Mouse (Mus musculus) heart, embryonic 13.5 days (tissue): ENCODE data around the gene Smad3. TPM values are rescaled to one million over a fixed set of nuclear protein-coding genes. Genes with fewer than 3 reads are reported as not detected.
A peak's percentile ranks its signal among the peaks of the same experiment; 100 is the strongest.

Experiments used
- ATAC-seq: fragments of 200-750 bp; cut with Nextera tagmentation; 2 replicates; pipeline ENCODE4 v1.8.0; 2017; ENCODE audit warnings: moderate TSS enrichment; ENCODE audit not compliant: insufficient number of reproducible peaks, low FRiP score, low TSS enrichment; ENCODE audit errors: extremely low read depth
- H3K27ac ChIP-seq: fragments of 300-500 bp; sonication (generic); replicated peaks from 2 replicates; pipeline ENCODE4 v1.5.1; 2015; ENCODE audit warnings: moderate library complexity, mild to moderate bottlenecking, inconsistent platforms
- H3K27me3 ChIP-seq: fragments of 300-500 bp; sonication (generic); replicated peaks from 2 replicates; pipeline ENCODE4 v1.6.1; 2015; ENCODE audit warnings: mild to moderate bottlenecking, inconsistent platforms
- H3K36me3 ChIP-seq: fragments of 300-500 bp; sonication (generic); 2 replicates; pipeline ENCODE4 v1.6.1; 2015; ENCODE audit warnings: mild to moderate bottlenecking, inconsistent platforms
- H3K4me1 ChIP-seq: fragments of 300-500 bp; sonication (generic); 2 replicates; pipeline ENCODE4 v1.6.1; 2015; ENCODE audit warnings: inconsistent platforms
- H3K4me2 ChIP-seq: fragments of 300-500 bp; sonication (generic); 2 replicates; pipeline ENCODE4 v1.6.1; 2015; ENCODE audit warnings: inconsistent platforms, mild to moderate bottlenecking, moderate library complexity
- H3K4me3 ChIP-seq: fragments of 300-500 bp; sonication (generic); 2 replicates; pipeline ENCODE4 v1.5.1; 2015; ENCODE audit warnings: moderate library complexity, mild to moderate bottlenecking, inconsistent platforms
- H3K9ac ChIP-seq: fragments of 300-500 bp; sonication (generic); 2 replicates; pipeline ENCODE4 v1.6.1; 2015; ENCODE audit warnings: inconsistent platforms, mild to moderate bottlenecking, moderate library complexity
- H3K9me3 ChIP-seq: fragments of 300-500 bp; sonication (generic); 2 replicates; pipeline ENCODE4 v1.6.1; 2016; ENCODE audit warnings: inconsistent platforms
- WGBS: fragments of 180-500 bp; shearing (Covaris S2); methylation state at CpG from one replicate; pipeline ENCODE4 v1.1.7; 2015; ENCODE audit warnings: mixed read lengths; 5-methylcytosine and 5-hydroxymethylcytosine counted together
- polyA plus RNA-seq: library from polyadenylated mRNA; unstranded; fragments of >200 nt; fragmentation: Nextera tagmentation; extraction: Ambion mirVana; gene quantifications from 2 replicates; pipeline ENCODE4 v1.2.1, GENCODE M21; 2015

Smad3 gene
- polyA plus RNA-seq, 1 experiment from 2014 or later, result 11.3 TPM

- Histone ChIP-seq H3K27me3 (no peaks in the 10 kb centered on the region), H3K4me1 (peaks cover 10% of the 10 kb centered on the region), H3K27ac (peak overlapping the region; percentile 36; the same call in 1 of the 2 replicates), H3K36me3 (peaks cover 87% of the 10 kb centered on the region), H3K4me3 (no peak overlapping the region), H3K4me2 (no peak overlapping the region), H3K9me3 (no peaks in the 10 kb centered on the region), H3K9ac (no peak overlapping the region)
- 86% methylated on average over 4 of the region's 4 CpGs for WGBS
- ATAC-seq, result no peak
Measured at GRCm38 (mm10) chr9:63641983-63642646, 115.7 kb downstream of the Smad3 start.

GRCm38 (mm10) chr9:63636113-63636512 lies 121.7 kb downstream of the Smad3 start:
- Histone ChIP-seq H3K9ac (no peak overlapping the region), H3K4me1 (0 out of 2 replicates have a peak, but pooled peaks cover 4% of the 10 kb centered on the region), H3K36me3 (peaks cover 73% of the 10 kb centered on the region), H3K9me3 (no peaks in the 10 kb centered on the region), H3K27me3 (no peaks in the 10 kb centered on the region), H3K4me3 (no peak overlapping the region), H3K27ac (no peak overlapping the region), H3K4me2 (no peak overlapping the region)
- WGBS, result 73% methylated on average over 7 of the region's 7 CpGs
- no peak for ATAC-seq

GRCm38 (mm10) chr9:63633334-63633733 lies 124.5 kb downstream of the Smad3 start:
- no peaks in the 10 kb centered on the region for H3K27me3 ChIP-seq
- peaks cover 77% of the 10 kb centered on the region for H3K36me3 ChIP-seq
- ATAC-seq, result no peak
- no peak overlapping the region for H3K4me3 ChIP-seq
- no peaks in the 10 kb centered on the region for H3K9me3 ChIP-seq
- H3K4me1 ChIP-seq, result 0 out of 2 replicates have a peak, but pooled peaks cover 4% of the 10 kb centered on the region
- no peak overlapping the region for H3K27ac ChIP-seq
- 78% methylated on average over 7 of the region's 7 CpGs for WGBS
- no peak overlapping the region for H3K9ac ChIP-seq
- H3K4me2 ChIP-seq, result no peak overlapping the region

- H3K9me3 ChIP-seq, result no peaks in the 10 kb centered on the region
- WGBS, result 84% methylated on average over 11 of the region's 11 CpGs
- no peak overlapping the region for H3K27ac ChIP-seq
- H3K36me3 ChIP-seq, result peaks cover 77% of the 10 kb centered on the region
- 0 out of 2 replicates have a peak, but pooled peaks cover 4% of the 10 kb centered on the region for H3K4me1 ChIP-seq
- no peak overlapping the region for H3K4me2 ChIP-seq
- H3K27me3 ChIP-seq, result no peaks in the 10 kb centered on the region
- H3K9ac ChIP-seq, result no peak overlapping the region
- H3K4me3 ChIP-seq, result no peak overlapping the region
- ATAC-seq, result no peak
Measured at GRCm38 (mm10) chr9:63632924-63633323, 124.9 kb downstream of the Smad3 start.

DNA sequence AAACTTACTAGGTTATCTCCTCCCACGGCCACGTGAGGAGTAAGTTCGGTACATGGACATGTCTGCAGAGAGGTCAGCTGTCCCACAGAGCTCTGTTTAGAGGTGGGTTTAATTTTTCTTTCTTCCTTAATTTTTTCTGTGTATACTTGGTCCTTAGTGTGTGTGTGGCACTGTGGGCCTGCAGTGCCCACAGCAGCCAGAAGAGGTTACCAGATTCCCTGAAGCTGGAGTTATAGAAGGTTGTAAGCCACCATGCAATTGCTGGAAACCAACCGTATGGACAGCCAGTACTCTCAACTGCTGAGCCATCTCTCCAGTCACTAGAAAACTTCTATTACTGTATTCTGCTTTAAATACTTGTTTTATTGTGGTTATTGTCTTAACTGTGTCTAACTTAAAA lies 125.7 kb downstream of the Smad3 start:
- Histone ChIP-seq H3K4me1 (0 out of 2 replicates have a peak, but pooled peaks cover 4% of the 10 kb centered on the region), H3K36me3 (peaks cover 75% of the 10 kb centered on the region), H3K27ac (no peak overlapping the region), H3K4me2 (no peak overlapping the region), H3K4me3 (no peak overlapping the region), H3K9ac (no peak overlapping the region), H3K27me3 (no peaks in the 10 kb centered on the region), H3K9me3 (no peaks in the 10 kb centered on the region)
- no peak for ATAC-seq
- WGBS, result 95% methylated on average over 4 of the region's 4 CpGs

DNA sequence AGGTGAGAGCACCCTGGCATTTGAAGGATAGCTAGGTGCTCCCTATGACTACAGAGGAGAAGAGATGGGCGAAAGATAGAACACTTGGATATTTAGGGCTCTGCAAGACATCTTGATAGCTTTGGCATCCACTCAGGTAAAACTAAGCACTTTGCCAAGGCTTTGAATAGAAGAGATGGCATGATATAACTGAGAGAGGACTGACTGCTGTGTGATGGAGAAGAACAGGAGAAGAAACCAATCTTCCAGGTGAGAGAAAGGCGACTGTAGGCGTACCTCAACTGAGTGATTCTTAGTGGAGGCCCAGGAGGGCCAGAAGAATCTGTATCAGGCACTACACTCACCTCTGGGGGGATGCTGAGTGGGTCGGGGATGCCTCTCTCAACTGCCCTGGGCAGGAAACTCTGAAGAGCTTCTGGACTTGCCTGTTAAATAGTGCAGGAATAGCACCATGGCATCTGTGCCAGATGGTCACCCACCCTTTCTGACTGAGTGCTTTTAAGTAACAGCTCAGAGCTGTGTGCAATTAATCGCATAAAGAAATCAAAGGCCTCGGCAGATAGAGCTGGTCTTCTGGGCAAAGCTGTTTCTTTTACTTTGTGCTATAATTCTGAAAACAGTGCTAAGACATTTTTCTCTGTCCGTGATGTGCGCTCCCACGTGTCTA lies 132.6 kb downstream of the Smad3 start:
- Histone ChIP-seq H3K4me2 (no peak overlapping the region), H3K4me1 (no peaks in the 10 kb centered on the region), H3K27me3 (no peaks in the 10 kb centered on the region), H3K36me3 (peaks cover 71% of the 10 kb centered on the region), H3K27ac (no peak overlapping the region), H3K4me3 (no peak overlapping the region), H3K9ac (no peak overlapping the region), H3K9me3 (no peaks in the 10 kb centered on the region)
- ATAC-seq, result no peak
- 89% methylated on average over 9 of the region's 9 CpGs for WGBS

- Histone ChIP-seq H3K9ac (no peak overlapping the region), H3K36me3 (peaks cover 71% of the 10 kb centered on the region), H3K27me3 (no peaks in the 10 kb centered on the region), H3K4me3 (no peak overlapping the region), H3K27ac (no peak overlapping the region), H3K4me1 (no peaks in the 10 kb centered on the region), H3K4me2 (no peak overlapping the region), H3K9me3 (no peaks in the 10 kb centered on the region)
- no peak for ATAC-seq
- WGBS, result 88% methylated on average over 15 of the region's 15 CpGs
Measured at GRCm38 (mm10) chr9:63623895-63624569, 133.8 kb downstream of the Smad3 start.

DNA sequence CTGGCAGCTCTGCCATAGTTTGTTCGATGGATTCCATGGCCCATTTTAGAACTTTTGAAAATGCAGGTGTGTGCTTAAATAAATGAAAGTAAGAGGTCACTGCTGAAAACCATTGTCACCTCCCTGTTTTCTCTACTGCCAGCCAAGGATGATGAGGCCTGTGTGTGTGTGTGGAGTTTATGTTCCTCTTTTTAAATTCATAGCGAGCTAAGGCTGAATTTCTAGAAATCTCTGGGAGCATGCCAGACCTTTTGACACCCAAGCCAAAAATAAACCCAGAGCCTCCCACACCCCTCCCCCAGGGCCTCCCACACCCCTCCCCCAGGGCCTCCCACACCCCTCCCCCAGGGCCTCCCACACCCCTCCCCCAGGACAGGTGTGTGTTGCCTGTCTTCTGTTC lies 139.8 kb downstream of the Smad3 start:
- no peak for ATAC-seq

GRCm38 (mm10) chr9:63614018-63614985 lies 143.5 kb downstream of the Smad3 start:
- H3K9me3 ChIP-seq, result no peaks in the 10 kb centered on the region
- H3K27me3 ChIP-seq, result no peaks in the 10 kb centered on the region
- H3K9ac ChIP-seq, result no peak overlapping the region
- peaks cover 46% of the 10 kb centered on the region for H3K4me1 ChIP-seq
- peaks cover 28% of the 10 kb centered on the region for H3K36me3 ChIP-seq
- no peak overlapping the region for H3K4me2 ChIP-seq
- no peak overlapping the region for H3K27ac ChIP-seq
- H3K4me3 ChIP-seq, result no peak overlapping the region
- 85% methylated on average over 11 of the region's 11 CpGs for WGBS
- no peak for ATAC-seq

More for the DNA sequence above, 139.8 kb downstream of the Smad3 start:
- Histone ChIP-seq H3K36me3 (peaks cover 62% of the 10 kb centered on the region), H3K4me1 (peaks cover 13% of the 10 kb centered on the region), H3K4me2 (no peak overlapping the region), H3K27me3 (no peaks in the 10 kb centered on the region), H3K27ac (no peak overlapping the region), H3K4me3 (no peak overlapping the region), H3K9ac (no peak overlapping the region), H3K9me3 (no peaks in the 10 kb centered on the region)
- WGBS, result 82% methylated on average over 2 of the region's 2 CpGs

DNA sequence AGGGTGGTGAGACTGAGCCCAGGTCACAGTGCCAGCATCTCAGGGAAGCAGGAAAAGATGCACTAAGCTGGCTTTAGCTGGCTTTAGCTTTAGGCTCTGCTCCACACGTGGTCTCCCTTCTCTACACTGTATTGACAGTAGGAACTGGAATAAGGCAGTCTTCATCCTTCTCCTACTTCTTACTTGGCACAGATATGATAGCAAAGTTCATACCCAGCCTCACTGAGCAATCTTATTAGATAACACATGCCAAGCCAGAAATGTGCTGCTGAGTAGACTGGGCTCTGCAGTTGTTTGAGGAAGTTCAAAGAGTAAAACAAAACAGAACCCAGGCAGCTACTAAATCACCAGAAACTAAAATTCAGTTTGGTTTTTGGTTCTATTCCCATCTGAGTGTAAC lies 144.2 kb downstream of the Smad3 start:
- Histone ChIP-seq H3K27ac (no peak overlapping the region), H3K4me2 (0 out of 2 replicates have a peak overlapping the region, but pooled peaks have one; percentile 11), H3K4me1 (peaks cover 48% of the 10 kb centered on the region), H3K27me3 (no peaks in the 10 kb centered on the region), H3K36me3 (peaks cover 20% of the 10 kb centered on the region), H3K9ac (0 out of 2 replicates have a peak overlapping the region, but pooled peaks have one; percentile 17), H3K9me3 (no peaks in the 10 kb centered on the region), H3K4me3 (no peak overlapping the region)
- no peak for ATAC-seq
- 23% methylated on average over 1 of the region's 1 CpGs for WGBS
